Mouse (Mus musculus) olfactory bulb, adult 2 months (tissue): ENCODE measurements around the gene Tm7sf3.

ENCODE experiments used
- CTCF ChIP-seq: fragments of 200-500 bp; IDR thresholded peaks from 2 replicates; pipeline ENCODE4 v1.5.1; 2012; ENCODE audit warnings: low read depth, mild to moderate bottlenecking, low read length, moderate library complexity; ENCODE audit not compliant: insufficient read depth
- POLR2A ChIP-seq: fragments of 200-500 bp; IDR thresholded peaks from 2 replicates; pipeline ENCODE4 v1.6.1; 2012; ENCODE audit warnings: mild to moderate bottlenecking, low read depth, low read length, moderate library complexity; ENCODE audit not compliant: insufficient read depth

GRCm38 (mm10) chr6:146664116-146664515, 21.5 kb upstream of the Tm7sf3 start:
- no peak for TF ChIP-seq POLR2A
- no peak for TF ChIP-seq CTCF
